Mouse (Mus musculus): Measurements from ENCODE around the gene Ghrl. TPM values are rescaled to one million over a fixed set of nuclear protein-coding genes. Genes with fewer than 3 reads are reported as not detected.

The Ghrl gene
- under 1 TPM in 1 of 2 experiments, not detected in 1; 0.98 TPM for total RNA-seq (2021)
- long read RNA-seq, experiment 1: 0 reads
- long read RNA-seq, experiment 2: 0 reads

DNA sequence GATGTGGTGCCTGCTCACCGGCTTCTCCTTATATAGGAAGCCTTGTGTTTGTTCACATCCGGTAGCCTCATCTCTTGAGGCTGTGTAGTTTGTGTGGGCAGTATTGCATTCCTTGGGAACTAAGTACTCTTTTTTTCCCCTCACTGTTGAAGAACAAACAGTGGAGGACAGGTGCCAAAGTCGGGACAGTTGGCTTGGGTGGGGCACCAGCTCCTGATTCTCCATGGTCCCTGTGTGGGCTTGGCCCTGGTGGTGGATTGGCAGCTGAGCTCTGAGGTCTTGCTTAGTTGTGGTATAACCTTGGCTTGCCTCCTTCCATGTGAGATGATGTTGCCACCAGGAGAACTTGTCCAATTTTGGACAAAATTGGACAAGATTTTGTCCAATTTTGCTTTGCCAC is at the start of gene Ghrl:
Ghrl (minus strand) TSS at position 3 of the 400 bp plus-strand sequence.
- TF ChIP-seq CTCF (IDR thresholded peaks at IDR 0.05): no peak
- Histone ChIP-seq H3K4me3 (no peak within 1 kb of the TSS), H3K27ac (no peak within 1 kb of the TSS)
- DNase-seq (ENCODE audit: extremely low spot score in 1 of 2, low spot score in 2 of 2): no peak
- intact Hi-C loops (cut with DNase I): no loop called here

DNA sequence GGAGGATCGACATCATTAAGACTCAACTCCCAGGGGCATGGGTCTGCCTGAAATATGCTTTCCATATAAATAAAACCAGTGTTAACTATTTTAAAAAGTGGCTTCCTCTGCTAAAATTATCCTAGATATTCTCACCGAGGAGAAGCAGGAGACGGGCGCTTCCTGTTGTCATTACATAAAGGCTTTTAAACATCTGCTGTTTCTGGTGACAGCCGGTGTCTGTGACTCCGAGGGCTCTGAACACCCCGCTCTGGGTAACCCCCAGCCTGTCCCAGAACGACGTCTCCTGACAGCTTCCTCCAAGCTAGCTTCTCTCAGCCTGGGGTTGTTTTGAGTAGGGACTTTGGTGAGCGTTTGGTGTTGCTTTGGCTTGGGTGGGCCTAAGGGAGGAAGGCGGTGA is 49.1 kb upstream of the Ghrl start:
- peak in 1 of 2 experiments; percentile 43 for DNase-seq (ENCODE audit: extremely low spot score in 1 of 2, low spot score in 2 of 2)
- no peak for TF ChIP-seq CTCF (IDR thresholded peaks at IDR 0.05)
- H3K4me3 ChIP-seq: no peak overlapping the region
- peak overlapping the region; percentile 25; the same call in 1 of the 2 replicates for H3K27ac ChIP-seq
- intact Hi-C loops (cut with DNase I): no loop called here

DNA sequence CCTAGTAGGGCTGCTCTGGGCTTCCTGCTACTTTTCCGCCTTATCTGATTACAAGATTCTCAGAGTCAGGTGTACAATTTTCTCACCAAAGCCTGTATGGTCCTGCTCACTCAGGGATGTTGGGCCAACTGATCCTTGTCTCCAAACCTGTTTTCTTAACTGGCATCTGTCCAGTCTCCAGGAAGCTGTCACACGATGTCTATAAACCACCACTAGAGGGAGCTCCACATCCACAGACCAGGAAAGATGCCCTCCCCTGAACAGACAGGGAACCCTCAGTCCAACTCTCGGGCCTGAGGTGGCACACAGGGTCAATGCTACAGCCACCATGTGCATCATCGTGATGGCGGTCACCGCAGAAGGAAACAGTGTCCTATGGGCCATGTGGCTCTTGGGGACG is 42.0 kb upstream of the Ghrl start:
- intact Hi-C loops (cut with DNase I): loop anchor here (1.0 to 5.0 kb wide), 2 partner anchors 131 to 310 kb away; no protein-coding TSS in a partner anchor
- peak in 1 of 2 experiments; percentile 47 for DNase-seq (ENCODE audit: extremely low spot score in 1 of 2, low spot score in 2 of 2)
- Histone ChIP-seq H3K27ac (no peak overlapping the region), H3K4me3 (no peak overlapping the region)
- TF ChIP-seq CTCF (IDR thresholded peaks at IDR 0.05): peak; percentile 77

DNA sequence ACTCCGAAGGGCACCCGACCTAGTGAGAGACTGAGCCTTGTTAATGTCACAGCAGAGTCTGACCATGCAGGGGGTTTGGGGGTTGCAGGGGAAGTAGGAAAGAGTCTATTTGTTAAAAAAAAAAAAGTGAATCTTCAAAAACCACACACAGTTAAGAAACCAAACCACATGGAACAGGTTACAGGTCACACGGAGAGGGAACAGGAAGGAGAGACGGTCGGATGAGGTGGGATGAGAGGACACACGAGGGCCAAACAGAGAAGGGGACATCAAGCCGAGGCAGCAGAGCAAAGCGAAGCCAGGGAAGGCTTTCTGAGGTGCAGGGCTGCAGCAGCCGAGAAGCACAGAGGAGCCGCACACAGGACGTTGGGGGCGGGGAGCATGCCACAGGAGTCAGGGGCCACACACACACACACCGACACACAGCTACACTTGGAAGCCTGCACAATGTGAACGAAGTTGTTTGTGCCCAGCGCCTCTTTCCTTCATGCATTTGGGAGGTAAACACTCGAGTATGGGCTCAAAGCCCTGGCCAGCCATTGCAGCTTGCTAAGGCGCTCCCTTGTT is 29.5 kb upstream of the Ghrl start:
- DNase-seq (ENCODE audit: extremely low spot score in 1 of 2, low spot score in 2 of 2): no peak
- intact Hi-C loops (cut with DNase I): no loop called here
- no peak overlapping the region for H3K4me3 ChIP-seq
- H3K27ac ChIP-seq: no peak overlapping the region; the same call in 1 of the 2 replicates
- no peak for TF ChIP-seq CTCF (IDR thresholded peaks at IDR 0.05)

DNA sequence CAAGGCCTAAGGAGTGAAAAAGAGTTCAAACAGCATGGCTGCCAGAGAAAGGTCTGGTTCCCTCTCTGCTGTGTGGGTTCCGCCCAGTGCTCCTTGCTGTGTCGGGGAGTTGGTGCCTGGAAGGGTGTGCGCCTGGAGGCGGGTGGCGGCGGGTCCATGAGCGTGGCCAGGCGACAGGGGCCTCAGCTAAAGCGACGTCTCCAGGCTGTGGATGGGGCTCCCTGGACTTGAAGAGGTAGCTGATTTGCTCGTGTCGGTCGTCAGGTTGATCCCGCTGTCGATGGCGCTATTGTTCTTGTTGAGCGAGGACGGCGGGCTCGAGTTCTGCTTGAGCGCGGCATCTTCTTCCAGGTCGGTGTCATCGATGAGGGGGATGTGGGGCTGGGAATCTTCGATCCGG is 28.7 kb upstream of the Ghrl start:
- no peak for DNase-seq (ENCODE audit: extremely low spot score in 1 of 2, low spot score in 2 of 2)
- intact Hi-C loops (cut with DNase I): no loop called here

DNA sequence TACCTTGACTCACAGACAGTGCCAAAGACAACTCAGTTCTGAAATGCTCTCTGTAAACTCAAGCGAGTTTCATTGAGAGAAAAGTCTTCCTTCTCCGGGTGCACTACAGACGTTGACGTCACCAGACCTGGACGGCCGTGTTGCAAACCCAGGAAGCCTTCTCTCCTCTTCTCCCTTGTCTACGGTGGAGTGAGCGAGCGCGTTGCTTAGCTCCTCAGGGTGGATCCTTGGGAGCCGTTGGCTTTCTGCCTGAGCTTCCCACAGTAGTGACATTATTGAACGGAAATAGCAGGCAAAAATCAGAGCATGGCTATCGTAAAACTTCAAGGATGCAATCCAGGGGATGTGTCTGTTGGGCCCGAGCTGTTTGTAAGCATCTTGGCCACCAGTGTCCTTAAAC is 27.6 kb upstream of the Ghrl start:
- intact Hi-C loops (cut with DNase I): no loop called here
- no peak overlapping the region for H3K27ac ChIP-seq
- no peak for TF ChIP-seq CTCF (IDR thresholded peaks at IDR 0.05)
- no peak overlapping the region for H3K4me3 ChIP-seq
- DNase-seq (ENCODE audit: extremely low spot score in 1 of 2, low spot score in 2 of 2): no peak

More for the DNA sequence above, 28.7 kb upstream of the Ghrl start:
- Histone ChIP-seq H3K4me3 (no peak overlapping the region), H3K27ac (peak overlapping the region; percentile 5; the same call in 1 of the 2 replicates)
- no peak for TF ChIP-seq CTCF (IDR thresholded peaks at IDR 0.05)

GRCm38 (mm10) chr6:113745117-113745516 is 25.4 kb upstream of the Ghrl start:
- Histone ChIP-seq H3K27ac (no peak overlapping the region), H3K4me3 (no peak overlapping the region)
- TF ChIP-seq CTCF (IDR thresholded peaks at IDR 0.05): no peak
- no peak for DNase-seq (ENCODE audit: extremely low spot score in 1 of 2, low spot score in 2 of 2)
- intact Hi-C loops (cut with DNase I): no loop called here

DNA sequence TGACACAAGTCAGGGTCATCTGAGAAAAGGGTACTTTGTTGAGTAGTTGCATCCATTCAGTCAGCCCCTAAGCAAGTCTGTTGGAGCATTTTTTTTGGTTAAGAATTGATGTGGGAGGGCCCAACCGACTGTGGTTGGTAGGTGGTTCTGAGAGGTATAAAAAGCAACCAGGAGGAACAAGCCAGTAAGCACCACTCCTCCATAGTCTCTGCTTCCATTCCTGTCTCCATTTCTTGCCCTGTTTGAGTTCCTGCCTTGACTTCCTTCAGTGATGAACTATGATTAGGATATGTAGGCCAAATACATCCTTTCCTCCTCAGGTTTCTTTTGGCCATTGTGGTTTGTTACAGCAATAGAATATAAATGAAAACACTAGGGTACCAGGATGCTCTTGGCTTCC is 23.4 kb upstream of the Ghrl start:
- intact Hi-C loops (cut with DNase I): no loop called here
- no peak overlapping the region for H3K4me3 ChIP-seq
- DNase-seq (ENCODE audit: extremely low spot score in 1 of 2, low spot score in 2 of 2): no peak
- peak overlapping the region; percentile 58 for H3K27ac ChIP-seq
- TF ChIP-seq CTCF (IDR thresholded peaks at IDR 0.05): no peak

- H3K4me3 ChIP-seq: no peak overlapping the region
- no peak for DNase-seq (ENCODE audit: extremely low spot score in 1 of 2, low spot score in 2 of 2)
- peak overlapping the region; percentile 16; the same call in 1 of the 2 replicates for H3K27ac ChIP-seq
- TF ChIP-seq CTCF (IDR thresholded peaks at IDR 0.05): no peak
- intact Hi-C loops (cut with DNase I): no loop called here
These were observed 22.6 kb upstream of the Ghrl start for GRCm38 (mm10) chr6:113742321-113742720.

DNA sequence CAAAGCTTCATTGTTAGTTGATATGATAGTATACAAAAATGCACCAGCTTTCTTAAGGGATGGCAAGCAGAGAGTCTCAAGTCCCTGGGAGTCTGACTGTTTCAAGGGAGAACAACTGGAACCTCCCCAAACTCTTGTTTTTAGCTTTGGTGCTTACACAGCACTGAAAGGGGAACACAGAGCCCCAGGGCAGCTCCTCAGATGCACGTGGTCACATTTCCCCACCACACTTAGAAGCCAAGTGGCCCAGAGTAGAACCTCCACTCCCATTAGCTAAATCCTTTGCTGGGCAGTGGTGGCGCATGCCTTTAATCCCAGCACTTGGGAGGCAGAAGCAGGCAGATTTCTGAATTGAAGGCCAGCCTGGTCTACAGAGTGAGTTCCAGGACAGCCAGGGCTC is 21.7 kb upstream of the Ghrl start:
- Histone ChIP-seq H3K27ac (no peak overlapping the region; the same call in none of the 2 replicates), H3K4me3 (no peak overlapping the region)
- intact Hi-C loops (cut with DNase I): no loop called here
- DNase-seq (ENCODE audit: extremely low spot score in 1 of 2, low spot score in 2 of 2): no peak
- TF ChIP-seq CTCF (IDR thresholded peaks at IDR 0.05): no peak

DNA sequence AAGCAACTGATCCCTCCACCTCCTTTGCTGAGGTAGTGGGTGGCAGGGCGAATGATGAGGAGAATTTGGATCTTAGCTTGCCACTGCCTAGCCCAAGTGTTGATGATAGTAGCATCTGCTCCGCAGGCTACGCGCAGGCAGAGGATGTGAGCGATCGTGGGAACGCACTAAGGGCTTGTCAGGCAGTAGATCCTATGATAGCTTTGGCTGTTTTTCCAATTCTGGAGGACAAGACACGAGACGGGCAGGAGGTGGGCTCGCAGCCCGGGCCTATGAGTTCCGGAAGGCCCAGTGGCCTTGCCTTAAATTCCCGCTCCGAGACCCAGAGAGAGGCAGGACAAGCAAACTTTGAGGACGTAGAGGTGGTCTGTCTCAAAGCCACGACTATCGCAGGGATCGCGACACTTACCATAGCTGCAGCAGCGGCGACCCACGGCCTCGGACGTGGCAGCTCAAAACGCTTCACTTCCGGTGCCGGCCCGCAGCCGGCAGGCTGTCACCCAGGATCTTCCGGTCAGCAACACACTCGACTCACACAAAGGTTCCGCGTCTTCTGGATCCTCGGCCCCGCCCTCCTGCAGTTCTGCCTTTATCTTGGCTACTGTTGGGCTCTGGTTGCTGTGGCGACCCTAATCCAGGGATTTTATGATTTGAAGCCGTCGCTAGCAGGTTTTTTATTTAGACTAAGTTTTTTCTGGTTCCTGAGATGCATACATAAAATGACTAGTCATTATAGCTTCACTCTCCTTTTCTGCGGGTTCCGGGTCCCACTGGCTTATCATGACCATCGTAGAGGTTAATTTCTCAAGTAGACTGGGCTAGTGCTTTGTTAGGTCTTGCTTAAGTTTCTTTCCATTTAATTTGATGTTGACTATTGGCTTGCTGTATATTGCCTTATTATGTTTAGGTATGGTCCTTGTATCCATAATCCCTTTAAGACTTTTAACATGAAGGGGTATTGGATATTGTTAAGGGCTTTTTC is 20.8 kb upstream of the Ghrl start, which contains the start of gene Sec13:
Sec13 (minus strand) TSS at position 508 of the 982 bp plus-strand sequence.
- intact Hi-C loops (cut with DNase I): no loop called here
- Histone ChIP-seq H3K27ac (peak within 1 kb of the TSS; percentile 92), H3K4me3 (peak within 1 kb of the TSS; percentile 68)
- DNase-seq (ENCODE audit: extremely low spot score in 1 of 2, low spot score in 2 of 2): peak; percentile 86 to 92
- TF ChIP-seq CTCF (IDR thresholded peaks at IDR 0.05): no peak
